Mouse (Mus musculus): Measurements from ENCODE around the gene Adamts7.
A peak's percentile ranks its signal among the peaks of the same experiment; 100 is the strongest.

Adamts7 gene

GRCm38 (mm10) chr9:90162243-90162925 is 485 bp upstream of the Adamts7 start:
- DNase-seq: peak; percentile 54

GRCm38 (mm10) chr9:90163749-90164095 is 853 bp downstream of the Adamts7 start:
- peak; percentile 52 for DNase-seq

GRCm38 (mm10) chr9:90164670-90165453 is 2.0 kb downstream of the Adamts7 start:
- no peak for DNase-seq

GRCm38 (mm10) chr9:90165590-90165989 is 2.7 kb downstream of the Adamts7 start:
- DNase-seq: no peak

GRCm38 (mm10) chr9:90166615-90167014 is 3.7 kb downstream of the Adamts7 start:
- peak; percentile 19 for DNase-seq

GRCm38 (mm10) chr9:90169965-90170364 is 7.1 kb downstream of the Adamts7 start:
- DNase-seq: no peak

GRCm38 (mm10) chr9:90171421-90171820 is 8.6 kb downstream of the Adamts7 start:
- DNase-seq: no peak

GRCm38 (mm10) chr9:90172528-90173321 is 9.9 kb downstream of the Adamts7 start:
- no peak for DNase-seq

GRCm38 (mm10) chr9:90173330-90173729 is 10.5 kb downstream of the Adamts7 start:
- no peak for DNase-seq

- no peak for DNase-seq
Measured at GRCm38 (mm10) chr9:90179409-90179808, 16.5 kb downstream of the Adamts7 start.

GRCm38 (mm10) chr9:90181656-90182388 is 19.0 kb downstream of the Adamts7 start:
- DNase-seq: no peak

- no peak for DNase-seq
Measured at GRCm38 (mm10) chr9:90182636-90183421, 20.0 kb downstream of the Adamts7 start.

- DNase-seq: no peak
Measured at GRCm38 (mm10) chr9:90183550-90183949, 20.7 kb downstream of the Adamts7 start.

GRCm38 (mm10) chr9:90184116-90184515 is 21.2 kb downstream of the Adamts7 start:
- DNase-seq: peak; percentile 68

GRCm38 (mm10) chr9:90185356-90185910 is 22.6 kb downstream of the Adamts7 start:
- DNase-seq: no peak

GRCm38 (mm10) chr9:90188893-90189292 is 26.0 kb downstream of the Adamts7 start:
- DNase-seq: no peak

- no peak for DNase-seq
Measured at GRCm38 (mm10) chr9:90189391-90189790, 26.5 kb downstream of the Adamts7 start.

GRCm38 (mm10) chr9:90195000-90195399 is 32.1 kb downstream of the Adamts7 start:
- DNase-seq: no peak

- DNase-seq: no peak
Measured at GRCm38 (mm10) chr9:90196262-90196661, 33.4 kb downstream of the Adamts7 start.

- DNase-seq: no peak
Measured at GRCm38 (mm10) chr9:90197116-90197665, 34.3 kb downstream of the Adamts7 start.

GRCm38 (mm10) chr9:90197866-90198383 is 35.1 kb downstream of the Adamts7 start:
- DNase-seq: no peak

All from kidney, adult 18-20 months (tissue).